Mouse (Mus musculus) retina, postnatal 1 day (tissue): ENCODE results near the gene Eps15.
"Not testable (repeated sequence)": the region's sequence is repeated elsewhere in the genome, so short reads cannot be mapped to it uniquely, and the experiment has no call there.

Experiments used
- DNase-seq: peaks from one replicate; pipeline ENCODE4 v3.0.0-alpha.2; 2012

Eps15 gene

DNA sequence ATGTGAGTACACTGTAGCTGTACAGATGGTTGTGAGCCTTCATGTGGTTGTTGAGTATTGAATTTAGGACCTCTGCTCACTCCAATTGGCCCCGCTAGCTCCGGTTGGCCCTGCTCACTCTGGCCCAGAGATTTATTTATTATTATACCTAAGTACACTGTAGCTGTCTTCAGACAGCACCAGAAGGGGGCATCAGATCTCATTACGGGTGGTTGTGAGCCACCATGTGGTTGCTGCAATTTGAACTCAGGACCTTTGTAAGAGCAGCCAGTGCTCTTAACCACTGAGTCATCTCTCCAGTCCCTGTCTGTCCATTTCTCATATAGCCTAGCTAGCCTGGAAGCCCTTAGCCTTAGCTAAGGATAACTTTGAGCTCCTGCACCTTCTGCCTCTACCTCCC lies 124.8 kb downstream of the Eps15 start:
- DNase-seq: not testable (repeated sequence)

DNA sequence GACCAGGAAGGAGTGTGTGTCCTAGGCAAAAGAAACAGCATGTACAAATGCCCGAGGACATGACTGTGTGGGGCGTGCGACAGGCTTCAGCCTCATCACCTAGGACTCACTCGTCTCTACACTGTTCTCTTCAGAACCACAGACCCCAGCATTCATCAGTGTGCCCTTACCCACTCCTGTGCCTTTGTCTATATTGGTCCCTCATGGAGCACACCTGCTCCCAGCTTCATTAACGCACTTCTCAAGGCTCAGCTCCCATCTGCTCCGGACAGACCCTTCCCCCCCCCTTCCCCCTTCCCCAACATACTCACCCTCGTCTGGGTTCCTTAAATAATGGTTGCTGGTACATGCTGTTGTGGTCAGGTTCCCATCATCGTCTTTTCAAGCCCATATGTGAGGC lies 125.3 kb downstream of the Eps15 start:
- DNase-seq: no peak

DNA sequence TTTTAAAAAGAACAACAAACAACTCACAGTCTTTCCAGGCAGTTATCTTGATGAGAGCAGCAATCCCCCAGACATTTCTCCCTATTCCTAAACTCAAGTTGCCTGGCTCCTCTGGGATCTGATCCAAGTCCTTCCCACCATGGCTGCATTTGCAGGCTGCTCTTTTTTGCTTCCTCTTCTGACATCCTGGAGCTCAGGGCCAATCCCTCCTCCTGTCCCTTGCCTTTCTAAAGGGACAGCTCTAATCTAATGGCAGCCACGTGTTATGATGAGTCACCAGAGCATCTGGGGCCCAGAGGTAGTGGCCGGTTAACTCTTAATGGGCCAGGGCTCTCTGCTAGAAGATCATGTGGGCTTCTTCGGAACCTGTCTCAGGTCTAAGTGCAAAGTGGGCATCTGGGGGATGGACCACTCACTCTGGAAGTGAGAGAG lies 126.0 kb downstream of the Eps15 start:
- peak; percentile 67 for DNase-seq

DNA sequence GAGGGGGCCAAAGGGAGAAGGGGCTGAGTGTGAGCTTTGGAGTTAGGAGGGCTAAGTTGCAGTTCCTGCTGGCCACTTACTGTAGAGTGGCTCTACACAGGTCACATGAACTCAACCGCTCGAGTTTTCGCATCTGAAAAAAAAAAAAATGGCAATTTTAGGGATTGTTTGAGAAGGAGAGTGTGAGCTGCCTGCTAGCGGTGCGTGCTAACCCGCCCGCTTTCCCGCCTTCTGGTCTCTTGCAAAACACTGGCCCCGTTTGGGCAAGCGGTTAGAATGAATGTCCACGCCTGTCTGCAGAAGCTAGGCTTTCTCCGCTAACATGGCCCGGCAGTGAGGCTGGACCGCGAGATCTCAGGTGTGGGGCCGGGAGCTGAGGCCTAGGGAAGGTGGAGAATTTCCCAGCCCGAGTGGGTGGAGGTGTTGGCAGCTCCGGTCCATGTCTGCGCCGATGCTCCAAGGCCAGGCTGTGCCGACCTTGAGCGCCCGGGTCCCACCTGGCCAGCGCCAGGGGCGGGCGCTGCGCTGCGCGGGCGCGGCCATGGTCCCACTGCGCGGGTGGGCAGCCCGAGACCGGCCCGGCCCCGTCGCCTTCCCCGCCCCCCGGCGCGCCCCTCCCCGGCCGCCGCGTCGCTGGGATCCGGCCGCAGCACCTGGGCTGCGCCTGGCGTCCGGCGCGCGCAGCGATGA lies 126.6 kb downstream of the Eps15 start, which contains the start of gene Ttc39a:
Ttc39a (plus strand) TSS at position 138 of the 690 bp plus-strand sequence.
- DNase-seq: peak; percentile 53

DNA sequence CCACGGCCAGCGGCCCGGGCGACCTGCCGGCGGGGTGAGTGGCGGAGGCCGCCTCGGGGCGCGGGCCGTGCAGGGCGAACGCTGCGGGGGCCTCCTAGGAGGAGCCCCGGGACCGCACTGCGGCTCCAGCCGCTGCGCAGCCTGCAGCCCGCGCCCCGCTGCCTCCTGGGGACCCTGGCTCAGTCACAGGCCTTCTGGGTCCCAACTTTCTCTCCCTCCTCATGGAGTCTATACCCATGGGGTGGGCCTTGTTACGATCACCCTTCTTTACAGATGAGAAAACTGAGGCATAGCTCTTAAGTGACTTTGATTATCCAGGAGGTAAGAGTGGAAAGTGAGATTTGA lies 127.1 kb downstream of the Eps15 start:
- DNase-seq: no peak

DNA sequence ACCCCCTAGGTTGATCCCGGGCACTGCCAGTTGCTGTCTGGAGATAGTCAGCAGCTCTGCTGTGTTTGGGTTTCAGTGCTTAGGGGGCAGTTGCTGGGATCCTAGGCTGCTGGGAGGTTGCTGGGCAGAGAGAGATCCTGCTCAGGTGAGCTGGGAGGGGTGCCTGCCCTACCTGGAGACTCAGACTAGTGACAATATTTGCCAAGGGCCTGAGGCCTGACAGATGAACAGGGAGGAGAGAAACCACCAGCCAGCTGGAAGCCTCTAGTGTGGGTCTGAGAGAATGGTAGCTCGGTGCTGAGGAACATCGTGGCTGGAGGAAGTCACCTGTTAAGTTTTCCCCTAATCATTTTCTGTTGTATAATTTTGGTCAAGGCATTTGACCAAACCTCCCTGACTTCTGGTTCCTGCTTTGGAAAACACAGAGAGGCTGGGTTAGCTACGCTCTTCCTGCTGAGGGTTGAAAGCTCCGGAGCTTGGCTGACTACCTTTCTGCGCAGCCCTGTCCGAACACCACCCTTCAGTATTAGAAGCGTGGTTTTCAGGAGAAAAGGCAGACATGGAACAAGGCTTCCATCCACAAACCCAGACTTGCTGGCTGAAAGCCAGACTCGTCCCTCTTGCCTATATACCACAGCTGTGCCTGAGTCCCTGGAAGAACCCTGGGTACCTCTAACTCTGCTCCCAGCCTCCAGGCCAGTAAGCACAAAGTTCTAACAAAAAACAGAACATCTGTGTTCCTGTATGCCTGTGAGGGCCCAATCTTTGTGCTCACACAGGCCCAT lies 127.8 kb downstream of the Eps15 start:
- DNase-seq: no peak

DNA sequence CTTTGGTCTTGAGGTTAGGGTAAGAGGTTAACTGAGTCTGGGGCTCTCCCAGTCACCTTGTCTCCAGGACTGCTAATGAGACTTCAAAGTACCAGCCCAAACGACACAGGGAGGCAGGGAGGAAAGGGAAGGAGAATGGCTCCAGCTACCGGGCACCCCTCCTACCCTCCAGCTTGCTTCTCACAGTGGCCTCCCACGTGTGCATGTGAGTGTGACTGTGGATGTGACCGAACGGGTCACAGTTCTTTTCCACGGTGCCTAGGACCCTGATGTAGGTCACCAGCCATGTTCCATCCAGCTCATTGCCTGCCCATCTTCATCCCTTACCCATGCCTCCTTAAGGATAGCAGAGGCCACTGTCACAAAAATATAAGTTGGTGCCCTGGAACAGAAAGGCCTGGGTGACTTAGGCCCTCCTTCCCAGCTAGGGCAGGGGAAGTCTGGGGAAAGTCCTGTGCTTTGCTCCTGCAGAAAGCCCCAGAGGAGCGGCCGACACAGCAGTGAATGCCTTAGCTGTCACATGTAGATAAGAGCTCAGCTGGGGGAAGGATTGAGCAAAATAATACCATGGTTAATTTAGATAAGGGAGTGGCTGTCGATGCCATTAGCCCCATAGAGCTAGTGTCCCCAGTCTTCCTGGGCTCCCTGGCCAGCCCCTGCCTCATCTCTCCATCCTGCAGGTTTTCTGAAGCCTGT lies 130.8 kb downstream of the Eps15 start:
- DNase-seq: no peak

DNA sequence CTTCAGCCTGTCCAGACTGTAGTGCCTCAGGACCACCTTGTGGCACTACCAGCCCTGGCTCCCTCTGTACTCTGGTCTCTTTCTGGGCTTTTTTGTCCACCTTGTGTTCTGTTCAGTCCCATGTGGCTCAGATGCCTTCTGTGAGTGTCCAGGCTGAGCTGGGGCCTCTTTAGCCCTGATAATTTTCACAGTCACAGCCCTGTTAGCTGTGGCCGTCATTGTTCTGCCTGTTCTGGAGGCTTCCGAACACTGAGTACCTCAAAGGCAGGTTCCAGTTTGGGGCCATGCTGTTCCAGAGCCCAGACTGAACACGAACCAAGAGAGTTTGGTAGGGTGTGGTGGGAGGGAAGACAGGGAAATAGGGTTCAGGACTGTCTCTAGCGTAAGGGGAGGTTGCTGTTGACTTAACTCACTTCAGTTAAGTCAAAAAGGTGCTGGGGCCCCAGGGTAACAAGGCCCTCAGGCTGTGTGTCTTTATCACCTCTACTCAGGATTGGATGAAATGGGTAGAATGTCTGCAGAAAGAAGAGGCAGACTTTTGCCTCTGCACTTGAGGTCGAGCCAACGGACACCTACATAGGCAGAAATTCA lies 131.4 kb downstream of the Eps15 start:
- DNase-seq: no peak

DNA sequence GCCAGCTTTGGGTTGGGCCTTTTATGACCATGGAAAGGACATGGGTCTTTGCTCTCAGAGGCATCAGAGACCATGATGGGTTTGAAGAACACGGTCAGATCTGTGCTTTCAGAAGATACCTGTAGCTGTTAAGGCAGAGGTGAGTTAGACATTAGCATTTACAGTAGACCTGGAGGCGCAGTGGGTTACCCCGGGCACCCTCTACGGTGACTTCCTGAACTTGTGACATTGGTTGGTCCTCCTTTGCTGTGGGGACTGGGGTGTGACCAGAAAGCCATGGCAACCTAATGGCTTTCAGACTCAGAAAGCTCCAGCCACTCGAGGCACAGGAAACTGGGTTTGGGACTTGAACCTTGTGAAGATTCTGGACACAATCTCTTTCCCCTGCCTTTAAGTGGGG lies 132.2 kb downstream of the Eps15 start:
- no peak for DNase-seq

DNA sequence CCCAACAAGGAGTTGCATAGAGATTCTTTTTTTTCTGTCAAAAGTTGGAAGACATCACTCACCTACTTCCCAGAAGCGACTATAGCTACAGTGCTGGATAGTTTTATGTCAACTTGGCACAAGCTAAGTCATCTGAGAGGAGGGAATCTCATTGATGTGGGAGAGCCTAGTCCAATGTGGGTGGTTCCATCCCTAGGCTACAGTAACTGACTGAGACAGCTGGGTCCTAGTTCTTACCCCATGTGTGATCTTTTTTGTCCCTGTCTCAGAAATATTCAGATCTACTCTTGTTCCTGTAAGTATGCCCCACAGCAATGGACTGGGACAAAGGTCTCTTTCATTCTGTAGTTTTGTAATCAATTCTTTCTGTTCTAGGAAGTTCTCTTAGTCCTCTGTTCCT lies 137.9 kb downstream of the Eps15 start:
- DNase-seq: no peak

DNA sequence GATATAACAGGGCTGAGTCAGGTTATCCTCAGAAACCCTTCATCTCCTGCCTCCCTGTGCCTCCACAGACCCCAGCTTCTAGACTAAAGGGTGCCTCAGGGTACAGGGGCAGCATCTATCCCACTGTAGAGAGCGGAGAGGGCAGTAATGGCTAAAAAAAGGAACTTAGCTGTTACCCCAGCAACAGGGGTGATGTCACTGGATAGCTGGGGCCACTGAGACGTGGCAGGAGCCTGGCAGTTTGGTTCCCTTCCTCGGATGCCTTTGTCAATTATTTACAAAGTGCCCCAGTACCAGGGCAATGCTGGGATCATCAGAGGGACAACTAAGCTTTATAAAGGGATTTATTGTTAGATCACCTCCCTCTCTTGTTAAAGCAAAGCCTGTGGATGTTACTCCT lies 138.9 kb downstream of the Eps15 start:
- no peak for DNase-seq

DNA sequence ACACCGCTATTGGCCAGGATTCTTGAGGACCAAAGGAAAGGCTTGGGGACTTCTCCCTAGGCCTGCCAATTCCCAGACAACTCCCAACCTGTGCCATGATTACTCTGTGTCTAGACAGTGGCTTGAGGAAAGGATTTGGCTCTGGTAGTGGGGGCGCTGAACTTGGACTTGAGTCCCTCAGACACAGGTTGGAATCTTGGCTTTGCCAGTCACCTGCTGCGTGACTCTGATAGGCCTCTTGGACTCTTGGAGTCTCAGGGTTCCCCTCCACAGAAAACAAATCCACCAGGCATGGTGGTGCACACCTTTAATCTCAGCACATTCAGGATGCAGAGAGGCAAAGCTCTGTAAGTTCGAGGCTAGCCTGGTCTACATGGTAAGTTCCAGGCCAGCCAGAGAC lies 139.5 kb downstream of the Eps15 start:
- DNase-seq: no peak

DNA sequence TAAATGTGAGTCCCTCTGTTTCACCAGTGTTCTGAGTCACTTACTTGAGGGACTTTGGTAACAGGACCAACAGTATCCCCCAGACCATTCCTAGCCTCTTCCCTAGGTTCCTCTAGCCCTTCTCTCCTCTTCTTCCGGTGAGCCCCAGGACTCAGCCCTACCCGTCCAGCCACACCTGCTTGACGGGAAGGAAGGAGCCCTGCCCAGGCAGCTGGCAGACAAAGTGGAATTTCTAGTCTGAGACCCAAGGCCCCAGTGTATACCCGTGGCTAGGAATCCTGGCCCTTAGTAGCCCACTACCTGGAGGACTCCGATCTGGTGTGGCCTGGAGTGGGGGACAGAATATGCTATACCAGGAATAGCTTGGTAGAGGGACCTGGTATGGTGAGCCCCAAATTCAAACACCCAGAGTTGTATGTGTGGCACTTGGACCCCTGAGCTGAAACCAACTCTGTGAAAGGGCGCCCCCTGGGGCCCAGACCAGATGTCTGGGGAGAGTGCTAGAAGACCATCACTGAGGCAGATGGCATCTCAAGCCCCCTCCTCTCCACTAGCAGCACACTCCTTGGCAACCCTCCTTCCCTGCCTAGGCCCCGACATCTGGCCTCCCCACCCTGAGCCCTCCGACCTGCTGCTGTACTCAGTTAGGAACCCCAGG lies 140.2 kb downstream of the Eps15 start:
- no peak for DNase-seq

DNA sequence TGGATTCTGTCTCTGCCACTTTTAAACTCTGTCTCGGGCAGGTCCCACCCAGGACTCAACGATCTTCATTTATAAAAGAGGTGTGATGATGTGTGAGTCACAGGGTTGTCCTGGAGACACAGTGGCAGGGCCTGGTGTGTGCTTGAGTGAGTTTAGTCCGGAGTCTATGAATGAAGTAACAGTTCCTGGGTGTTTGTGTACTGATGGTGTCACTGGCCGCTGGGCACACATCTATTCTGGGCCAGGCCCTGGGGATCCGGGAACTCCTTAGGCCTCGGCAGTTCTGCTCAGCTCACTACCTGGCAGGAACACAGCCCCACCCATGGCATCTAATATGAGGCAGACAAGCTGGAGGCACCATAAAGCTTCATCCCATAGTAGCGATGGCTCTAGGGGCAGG lies 141.5 kb downstream of the Eps15 start:
- no peak for DNase-seq

DNA sequence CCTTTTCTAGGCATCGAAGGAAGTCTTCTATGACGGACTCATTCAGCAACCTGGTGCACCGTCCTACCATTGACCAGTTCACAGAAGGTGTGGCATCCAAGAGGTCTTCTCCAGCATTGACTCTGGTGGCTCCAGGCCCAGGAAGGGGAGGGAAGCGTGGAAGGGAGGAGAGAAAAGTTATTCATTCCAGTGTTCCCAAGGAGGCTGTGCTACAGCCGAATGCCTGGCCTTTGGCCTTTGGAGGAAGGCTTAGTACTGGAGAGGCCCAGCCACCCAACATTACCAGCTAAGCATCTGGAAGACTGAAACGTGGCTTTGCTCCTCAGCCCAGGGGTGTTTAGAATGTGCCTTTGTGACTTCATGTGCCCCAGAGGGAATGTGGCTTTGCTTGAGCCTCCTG lies 142.4 kb downstream of the Eps15 start:
- no peak for DNase-seq

DNA sequence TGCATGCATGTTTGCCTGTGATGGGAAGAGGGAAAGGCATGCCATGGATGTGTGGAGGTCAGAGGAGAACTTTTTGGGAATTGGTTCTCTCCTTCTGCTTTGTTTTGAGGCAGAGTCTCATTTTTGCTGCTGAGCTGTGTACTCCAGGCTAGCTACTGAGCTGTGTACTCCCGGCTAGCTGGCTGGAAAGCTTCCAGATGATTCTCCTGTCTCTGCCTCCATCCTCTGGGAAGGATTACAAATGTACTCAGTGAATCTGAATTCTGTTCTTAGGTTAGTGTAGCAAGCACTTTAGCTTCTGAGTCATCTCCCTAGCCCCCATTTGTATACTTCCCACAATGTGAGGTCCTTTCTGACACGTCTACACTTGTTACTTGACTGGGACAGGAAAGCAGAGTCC lies 143.4 kb downstream of the Eps15 start:
- DNase-seq: no peak

DNA sequence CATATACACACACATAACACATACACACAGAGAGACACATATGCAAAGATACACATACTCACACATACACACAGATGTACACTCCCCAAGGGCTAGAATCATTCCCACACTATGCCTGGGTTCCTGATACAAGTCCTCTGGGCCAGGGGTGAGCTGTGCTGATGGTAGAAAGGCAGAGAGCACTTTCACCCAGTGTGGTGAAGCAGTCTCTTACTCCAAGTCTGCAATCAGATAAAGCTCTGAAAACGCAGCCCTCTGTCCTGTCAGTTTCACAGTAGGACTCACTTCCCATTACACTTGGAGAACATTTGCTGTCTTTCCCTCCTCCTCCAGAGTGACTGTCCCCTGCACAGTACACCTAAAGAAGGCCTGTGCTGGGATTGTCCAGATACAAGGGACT lies 147.0 kb downstream of the Eps15 start:
- no peak for DNase-seq

DNA sequence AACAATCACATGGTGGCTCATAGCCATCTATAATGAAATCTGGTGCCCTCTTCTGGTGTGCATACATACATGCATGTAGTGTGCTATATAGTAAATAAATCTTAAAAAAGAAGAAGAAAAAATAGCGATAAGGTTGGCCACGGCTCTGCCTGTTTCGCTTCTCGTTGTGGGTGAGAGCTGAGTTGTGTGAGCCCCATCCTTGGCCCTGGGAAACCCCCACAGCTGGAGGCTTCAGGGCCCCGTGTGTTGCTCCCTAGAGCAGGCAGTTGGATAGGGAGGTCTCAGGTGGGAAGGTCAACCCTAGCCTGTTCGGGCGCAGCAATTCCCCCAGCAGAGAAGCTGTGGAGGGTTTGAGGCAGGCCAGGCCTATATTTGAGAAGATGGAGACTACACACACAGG lies 150.2 kb downstream of the Eps15 start:
- DNase-seq: no peak

DNA sequence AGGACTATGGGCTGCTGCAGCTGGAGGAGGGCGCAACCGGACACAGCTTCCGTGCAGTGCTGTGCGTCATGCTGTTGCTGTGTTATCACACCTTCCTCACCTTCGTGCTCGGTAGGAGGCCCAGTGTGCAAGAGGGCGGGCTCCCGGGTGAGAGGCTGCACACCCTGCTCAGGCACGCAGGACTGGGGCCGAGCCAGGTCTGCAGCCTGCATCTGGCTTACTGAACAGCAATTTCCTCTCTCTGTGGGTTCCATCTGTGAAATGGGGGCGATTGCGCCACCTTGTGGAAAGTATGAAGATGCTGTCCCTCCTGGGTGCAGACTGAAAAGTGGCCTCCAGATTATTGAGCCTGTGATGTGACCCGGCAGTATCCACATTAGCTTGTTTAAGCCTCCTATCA lies 150.8 kb downstream of the Eps15 start:
- DNase-seq: peak; percentile 59

DNA sequence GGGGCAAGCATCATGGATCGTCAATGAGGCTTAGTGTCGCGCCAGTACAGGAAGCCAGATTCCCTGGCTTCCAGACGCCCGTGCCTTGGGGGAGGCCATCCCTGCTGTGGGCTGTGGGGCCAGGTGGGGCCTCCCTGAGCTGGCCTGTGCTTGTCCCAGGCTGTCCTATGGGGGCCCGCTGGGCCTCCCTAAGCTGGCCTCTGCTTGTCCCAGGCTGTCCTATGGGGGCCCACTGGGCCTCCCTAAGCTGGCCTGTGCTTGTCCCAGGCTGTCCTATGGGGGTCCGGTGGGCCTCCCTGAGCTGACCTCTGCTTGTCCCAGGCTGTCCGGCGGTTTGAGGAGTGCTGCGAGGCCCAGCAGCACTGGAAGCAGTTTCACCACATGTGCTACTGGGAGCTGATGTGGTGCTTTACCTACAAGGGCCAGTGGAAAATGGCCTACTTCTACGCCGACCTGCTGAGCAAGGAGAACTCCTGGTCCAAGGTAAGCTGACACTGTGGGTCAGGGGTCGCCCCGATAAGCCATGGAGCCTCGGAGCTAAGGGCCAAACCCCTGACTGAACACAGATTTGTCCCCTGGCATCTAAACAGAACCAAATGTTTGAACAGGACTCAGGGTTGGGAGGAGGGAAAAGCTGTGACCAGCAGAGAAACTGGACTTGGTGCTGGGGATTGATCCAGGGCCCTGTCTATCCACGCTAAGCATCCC lies 152.8 kb downstream of the Eps15 start:
- DNase-seq: no peak

DNA sequence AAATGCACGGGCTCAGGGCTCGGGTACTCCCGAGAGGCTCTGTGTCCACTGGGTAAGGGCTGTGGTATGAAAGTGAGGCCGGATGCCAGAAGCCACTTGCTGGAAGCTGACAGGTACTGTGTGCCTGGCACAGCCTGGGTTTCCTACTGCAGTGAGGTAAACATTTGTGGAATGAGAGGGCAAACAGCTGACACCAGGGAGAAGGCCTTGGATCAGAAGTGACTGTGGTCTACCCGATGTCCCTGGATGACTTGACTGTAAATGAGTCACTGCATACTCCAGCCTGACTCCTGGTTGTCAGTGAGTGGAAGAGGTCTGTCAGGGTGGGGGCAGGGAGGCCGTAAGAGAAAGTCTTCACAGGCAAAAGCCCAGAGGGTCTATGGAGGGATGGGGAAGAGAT lies 153.6 kb downstream of the Eps15 start:
- DNase-seq: no peak

DNA sequence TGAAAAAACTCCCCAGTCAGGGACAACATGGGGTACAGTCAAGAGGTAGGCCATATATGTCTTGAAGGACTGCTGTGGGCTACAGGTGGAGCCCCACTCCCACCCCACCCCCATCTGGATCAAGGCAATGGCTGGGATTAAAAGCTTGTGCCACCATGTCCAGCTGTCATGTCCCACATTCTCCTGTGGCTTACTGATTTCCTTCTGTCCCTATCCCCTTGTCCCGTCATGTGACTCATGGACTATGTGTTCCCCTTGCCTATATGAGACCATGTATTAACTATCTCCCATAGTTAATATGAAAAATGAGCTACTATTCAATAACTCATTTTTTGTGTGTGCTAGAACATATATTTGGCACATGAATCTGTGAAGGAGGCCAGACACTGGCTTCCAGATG lies 154.2 kb downstream of the Eps15 start:
- DNase-seq: peak; percentile 30
